In the genomic region with DNA sequence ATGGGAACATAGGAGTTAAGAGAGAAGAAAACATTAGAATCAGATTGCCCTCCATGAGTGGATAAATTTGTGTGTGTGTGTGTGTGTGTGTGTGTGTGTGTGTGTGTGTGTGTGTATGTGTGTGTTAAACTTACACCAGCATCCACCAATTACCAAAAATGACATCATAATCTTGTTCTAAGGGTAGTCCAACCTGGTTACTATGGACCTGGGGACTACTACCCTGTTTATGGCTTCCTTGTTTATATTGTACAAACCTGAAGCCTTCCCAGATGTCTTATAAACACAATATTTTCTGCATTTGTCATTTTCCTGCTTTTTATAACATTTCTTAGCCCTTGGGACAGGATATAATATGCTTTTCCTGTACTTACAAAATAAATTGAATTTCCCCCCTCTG, we compare ENCODE assay signal across 29 mouse cellular contexts.
"Had no signal": no experiment of that assay in that cellular context is flagged by ENCODE, and none has a peak within 500 bp of the region (broad histone marks: within the 10 kb centered on the region; RNA-seq: fewer than 3 reads in every experiment).

No protein-coding gene starts in this region.

- H3K4me3 ChIP-seq: embryonic facial prominence, embryonic 10.5 days; embryonic facial prominence, embryonic 12.5 days; embryonic facial prominence, embryonic 13.5 days; embryonic facial prominence, embryonic 15.5 days; erythroblast, embryonic 14.5 days; forebrain, embryonic 10.5 days; forebrain, embryonic 12.5 days; forebrain, embryonic 13.5 days; forebrain, embryonic 15.5 days; gastrocnemius, adult 2 months; heart, adult 2 months had no signal

- H3K27ac ChIP-seq: embryonic facial prominence, embryonic 10.5 days; embryonic facial prominence, embryonic 12.5 days; embryonic facial prominence, embryonic 13.5 days; embryonic facial prominence, embryonic 15.5 days; forebrain, embryonic 10.5 days; forebrain, embryonic 12.5 days; forebrain, embryonic 13.5 days; forebrain, embryonic 15.5 days; gastrocnemius, adult 2 months; heart, adult 2 months had no signal

- H3K27me3 ChIP-seq: embryonic facial prominence, embryonic 12.5 days; embryonic facial prominence, embryonic 13.5 days; embryonic facial prominence, embryonic 15.5 days; forebrain, embryonic 15.5 days had no signal

- H3K9me3 ChIP-seq: embryonic facial prominence, embryonic 10.5 days; embryonic facial prominence, embryonic 12.5 days; embryonic facial prominence, embryonic 13.5 days; embryonic facial prominence, embryonic 15.5 days; forebrain, embryonic 10.5 days; forebrain, embryonic 12.5 days; forebrain, embryonic 13.5 days; forebrain, embryonic 15.5 days had no signal

- ATAC-seq: forebrain, embryonic 13.5 days; forebrain, embryonic 14.5 days; forebrain, embryonic 15.5 days; forebrain, embryonic 16.5 days; forebrain, postnatal 0 days had no signal

- H3K36me3 ChIP-seq: embryonic facial prominence, embryonic 10.5 days; embryonic facial prominence, embryonic 12.5 days; embryonic facial prominence, embryonic 13.5 days; embryonic facial prominence, embryonic 15.5 days; forebrain, embryonic 10.5 days; forebrain, embryonic 12.5 days; forebrain, embryonic 15.5 days had no signal

- DNase-seq: cerebellum, adult 2 months; cerebellum, adult 8-10 months; cerebellum, adult 9-10 months; cerebellum, adult 9-11 months; cerebellum, postnatal 10 days; cerebellum, postnatal 14 days; cerebellum, postnatal 25 days; cerebellum, postnatal 36 days; embryo, embryonic 11 days; forebrain, postnatal 0 days; gastrocnemius, adult 2 months; gastrocnemius, postnatal 10 days; gastrocnemius, postnatal 14 days; gastrocnemius, postnatal 25 days; gastrocnemius, postnatal 36 days; heart, adult 11 months; heart, adult 18-20 months; heart, adult 2 months had no signal

- H3K9ac ChIP-seq: embryonic facial prominence, embryonic 12.5 days; embryonic facial prominence, embryonic 13.5 days; embryonic facial prominence, embryonic 15.5 days; forebrain, embryonic 12.5 days; forebrain, embryonic 13.5 days; forebrain, embryonic 15.5 days; forebrain, postnatal 0 days had no signal

- H3K4me1 ChIP-seq: embryonic facial prominence, embryonic 12.5 days; embryonic facial prominence, embryonic 15.5 days had no signal

- H3K4me2 ChIP-seq: embryonic facial prominence, embryonic 12.5 days; embryonic facial prominence, embryonic 13.5 days; embryonic facial prominence, embryonic 15.5 days; forebrain, embryonic 12.5 days; forebrain, embryonic 13.5 days; forebrain, embryonic 15.5 days had no signal
